Mouse (Mus musculus) ES-Bruce4 (cell line): Measurements from ENCODE around the gene Cacng4. TPM values are rescaled to one million over a fixed set of nuclear protein-coding genes. Genes with fewer than 3 reads are reported as not detected.

ENCODE experiments used
- H3K27ac ChIP-seq: 2 replicates; pipeline ENCODE4 v1.5.1; 2012; ENCODE audit warnings: low read length, inconsistent platforms; ENCODE audit not compliant: insufficient read depth
- H3K27me3 ChIP-seq: 2 replicates; pipeline ENCODE4 v1.6.1; 2012; ENCODE audit warnings: mild to moderate bottlenecking, low read length, inconsistent platforms; ENCODE audit not compliant: control insufficient read depth, poor library complexity, insufficient read depth, severe bottlenecking
- H3K36me3 ChIP-seq: 2 replicates; pipeline ENCODE4 v1.6.1; 2012; ENCODE audit warnings: inconsistent platforms, mild to moderate bottlenecking, low read length, moderate library complexity; ENCODE audit not compliant: control insufficient read depth, poor library complexity, insufficient read depth, severe bottlenecking
- H3K4me1 ChIP-seq: one replicate; pipeline ENCODE4 v1.8.1; 2011; ENCODE audit warnings: low read length; ENCODE audit not compliant: control insufficient read depth, insufficient read depth
- H3K4me3 ChIP-seq: 2 replicates; pipeline ENCODE4 v1.5.1; 2011; ENCODE audit warnings: low read depth, mild to moderate bottlenecking, low read length
- H3K9ac ChIP-seq: 2 replicates; pipeline ENCODE4 v1.6.1; 2012; ENCODE audit warnings: low read depth, mild to moderate bottlenecking, inconsistent platforms; ENCODE audit not compliant: poor library complexity, severe bottlenecking
- H3K9me3 ChIP-seq: replicated peaks from 2 replicates; pipeline ENCODE4 v1.6.1; 2012; ENCODE audit warnings: mild to moderate bottlenecking, low read length, inconsistent platforms; ENCODE audit not compliant: control insufficient read depth, poor library complexity, insufficient read depth, severe bottlenecking
- CTCF ChIP-seq: IDR thresholded peaks from one replicate; pipeline ENCODE4 v1.8.1; 2011; ENCODE audit warnings: low read depth, low read length
- EP300 ChIP-seq: IDR thresholded peaks from 2 replicates; pipeline ENCODE4 v1.6.1; 2011; ENCODE audit warnings: low read depth, low read length; ENCODE audit not compliant: insufficient read depth
- POLR2A ChIP-seq: IDR thresholded peaks from one replicate; pipeline ENCODE4 v1.8.1; 2011; ENCODE audit warnings: low read length; ENCODE audit not compliant: insufficient read depth
- polyA plus RNA-seq: library from polyadenylated mRNA; stranded (reverse); fragments of >200 nt; gene quantifications from 2 replicates; pipeline ENCODE4 v1.2.4, GENCODE M21; 2011; ENCODE audit warnings: low read depth; ENCODE audit not compliant: missing spikeins, insufficient read depth, insufficient read length

The Cacng4 gene
- polyA plus RNA-seq, 1 experiment = 0.96 TPM

GRCm38 (mm10) chr11:107716332-107716938 is 77.9 kb downstream of the Cacng4 start, which contains the start of gene Cacng1:
TSS of gene Cacng1 (minus strand) at chr11:107716522.
- Histone ChIP-seq H3K27me3 (no peaks in the 10 kb centered on the region), H3K4me3 (peak within 1 kb of the TSS; percentile 37; the same call in 1 of the 2 replicates), H3K4me1 (no peaks in the 10 kb centered on the region), H3K9ac (no peak within 1 kb of the TSS), H3K36me3 (no peaks in the 10 kb centered on the region), H3K9me3 (no peaks in the 10 kb centered on the region), H3K27ac (no peak within 1 kb of the TSS)
- no peak for TF ChIP-seq CTCF

GRCm38 (mm10) chr11:107714368-107714767 is 80.0 kb downstream of the Cacng4 start:
- Histone ChIP-seq H3K9ac (no peak overlapping the region), H3K27me3 (no peaks in the 10 kb centered on the region), H3K4me1 (no peaks in the 10 kb centered on the region), H3K4me3 (no peak overlapping the region), H3K36me3 (no peaks in the 10 kb centered on the region), H3K9me3 (no peaks in the 10 kb centered on the region), H3K27ac (no peak overlapping the region)
- no peak for TF ChIP-seq POLR2A
- no peak for TF ChIP-seq CTCF
- no peak for TF ChIP-seq EP300

GRCm38 (mm10) chr11:107710379-107710778 is 84.0 kb downstream of the Cacng4 start:
- Histone ChIP-seq H3K4me3 (no peak overlapping the region), H3K9me3 (no peaks in the 10 kb centered on the region), H3K27me3 (no peaks in the 10 kb centered on the region), H3K27ac (no peak overlapping the region), H3K36me3 (no peaks in the 10 kb centered on the region), H3K9ac (no peak overlapping the region), H3K4me1 (no peaks in the 10 kb centered on the region)
- no peak for TF ChIP-seq POLR2A
- TF ChIP-seq CTCF = no peak
- no peak for TF ChIP-seq EP300

- Histone ChIP-seq H3K9me3 (no peaks in the 10 kb centered on the region), H3K4me3 (no peak overlapping the region), H3K27ac (no peak overlapping the region), H3K9ac (no peak overlapping the region), H3K36me3 (no peaks in the 10 kb centered on the region), H3K4me1 (no peaks in the 10 kb centered on the region), H3K27me3 (no peaks in the 10 kb centered on the region)
- TF ChIP-seq EP300 = no peak
- no peak for TF ChIP-seq CTCF
- TF ChIP-seq POLR2A = no peak
Measured at GRCm38 (mm10) chr11:107707897-107708610, 86.3 kb downstream of the Cacng4 start.

DNA sequence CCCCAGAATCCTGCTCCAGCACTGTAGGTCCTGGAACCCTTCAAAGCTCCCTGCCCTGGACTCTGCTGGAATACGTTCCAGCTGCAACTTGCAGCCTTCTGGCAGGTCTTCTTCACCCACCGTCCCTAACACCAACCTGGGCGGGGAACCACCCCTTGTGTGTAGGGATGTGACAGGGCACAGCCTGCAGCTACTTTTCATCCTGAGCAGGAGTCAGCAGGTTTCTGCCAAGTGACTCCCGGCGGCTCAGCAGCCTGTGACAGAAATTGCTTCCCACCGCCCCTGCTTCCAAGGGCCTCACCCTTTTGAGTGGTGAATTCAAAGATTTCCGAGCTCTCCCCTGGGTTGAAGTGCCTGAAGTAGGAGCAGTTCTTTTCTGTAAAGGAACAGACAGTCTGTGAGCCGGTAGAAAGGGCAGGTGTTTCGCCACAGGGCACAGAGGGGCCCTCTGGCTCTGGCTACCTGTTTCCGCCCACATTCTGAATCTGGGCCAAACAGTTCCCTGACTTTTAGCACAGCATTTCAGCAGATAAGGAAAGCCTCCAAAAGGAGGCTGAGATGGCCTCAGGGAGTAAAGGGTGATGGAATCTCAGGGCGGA is 88.8 kb downstream of the Cacng4 start:
- H3K36me3 ChIP-seq = no peaks in the 10 kb centered on the region
- no peak overlapping the region for H3K9ac ChIP-seq
- H3K27ac ChIP-seq = no peak overlapping the region
- no peaks in the 10 kb centered on the region for H3K9me3 ChIP-seq
- H3K27me3 ChIP-seq = no peaks in the 10 kb centered on the region
- no peak overlapping the region for H3K4me3 ChIP-seq
- TF ChIP-seq POLR2A = no peak
- TF ChIP-seq CTCF = no peak
- no peak for TF ChIP-seq EP300
- H3K4me1 ChIP-seq = no peaks in the 10 kb centered on the region

GRCm38 (mm10) chr11:107705060-107705459 is 89.3 kb downstream of the Cacng4 start:
- no peaks in the 10 kb centered on the region for H3K36me3 ChIP-seq
- no peak overlapping the region for H3K27ac ChIP-seq
- H3K9me3 ChIP-seq = no peaks in the 10 kb centered on the region
- H3K27me3 ChIP-seq = no peaks in the 10 kb centered on the region
- H3K4me3 ChIP-seq = no peak overlapping the region
- H3K4me1 ChIP-seq = no peaks in the 10 kb centered on the region
- H3K9ac ChIP-seq = no peak overlapping the region
- TF ChIP-seq POLR2A (no peak), EP300 (no peak), CTCF (no peak)
